Mouse (Mus musculus): ENCODE results near the gene 2300003K06Rik.
"Not testable (repeated sequence)": the region's sequence is repeated elsewhere in the genome, so short reads cannot be mapped to it uniquely, and the experiment has no call there.

2300003K06Rik gene

GRCm38 (mm10) chr11:99837966-99838365, at the start of gene 2300003K06Rik:
2300003K06Rik (minus strand) TSS chr11:99838066.
- DNase-seq (ENCODE audit: low read depth, low spot score): no peak

DNA sequence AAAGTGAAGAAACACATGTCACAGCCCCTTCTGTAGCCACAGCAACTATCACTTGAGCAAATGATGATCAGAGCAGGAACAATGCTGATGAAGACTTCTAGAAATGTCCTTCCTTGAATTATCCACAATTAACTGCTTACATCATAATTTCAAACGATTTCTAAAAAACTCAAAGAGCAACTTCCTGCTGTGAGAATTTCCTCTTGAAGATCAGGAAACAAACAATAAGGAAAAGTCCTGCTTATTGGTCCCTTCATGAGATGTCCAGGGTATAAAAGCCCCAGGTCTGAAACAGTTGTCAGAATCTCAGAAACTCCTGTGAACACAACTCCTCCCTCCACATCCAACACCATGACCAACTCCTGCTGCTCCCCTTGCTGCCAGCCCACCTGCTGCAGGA, 41.0 kb upstream of the 2300003K06Rik start, which contains the start of gene Gm11567:
Gm11567 (plus strand) TSS at position 301 of the 400 bp plus-strand sequence.
- DNase-seq (ENCODE audit: low read depth, low spot score): not testable (repeated sequence)

DNA sequence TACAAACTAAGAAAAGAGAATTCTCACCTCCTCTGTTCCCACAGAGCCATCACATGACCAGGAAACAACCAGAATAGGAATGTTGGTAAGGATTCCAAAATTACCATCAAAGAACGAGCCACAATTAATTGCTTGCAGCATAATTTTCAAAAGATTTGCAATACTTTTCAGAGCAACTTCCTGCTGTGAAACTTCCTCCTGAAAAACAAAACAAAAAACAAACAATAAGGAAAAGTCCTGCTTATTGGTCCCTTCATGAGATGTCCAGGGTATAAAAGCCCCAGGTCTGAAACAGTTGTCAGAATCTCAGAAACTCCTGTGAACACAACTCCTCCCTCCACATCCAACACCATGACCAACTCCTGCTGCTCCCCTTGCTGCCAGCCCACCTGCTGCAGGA, 35.2 kb upstream of the 2300003K06Rik start, which contains the start of gene Krtap9-1:
Krtap9-1 (plus strand) TSS at position 301 of the 400 bp plus-strand sequence.
- not testable (repeated sequence) for DNase-seq (ENCODE audit: low read depth, low spot score)

DNA sequence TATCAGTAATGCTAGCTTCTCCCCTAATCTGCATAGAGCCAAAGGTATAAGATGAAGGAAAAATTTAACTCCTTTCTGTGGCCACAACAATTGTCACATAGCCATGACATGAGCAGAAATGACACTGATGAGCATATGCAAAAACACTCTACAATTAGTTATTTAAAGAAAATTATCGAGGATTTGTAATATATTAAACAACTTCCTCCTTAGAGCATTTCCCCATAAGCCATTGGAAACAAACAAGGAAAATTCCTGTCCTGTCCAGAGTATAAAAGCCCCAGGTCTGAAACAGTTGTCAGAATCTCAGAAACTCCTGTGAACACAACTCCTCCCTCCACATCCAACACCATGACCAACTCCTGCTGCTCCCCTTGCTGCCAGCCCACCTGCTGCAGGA, 26.3 kb upstream of the 2300003K06Rik start, which contains the start of gene Gm11559:
Gm11559 (plus strand) TSS at position 301 of the 400 bp plus-strand sequence.
- not testable (repeated sequence) for DNase-seq (ENCODE audit: low read depth, low spot score)

- DNase-seq (ENCODE audit: low read depth, low spot score): no peak
These were observed 20.9 kb upstream of the 2300003K06Rik start for GRCm38 (mm10) chr11:99858761-99859160.

- DNase-seq (ENCODE audit: low read depth, low spot score): no peak
These were observed 19.8 kb upstream of the 2300003K06Rik start, which contains the start of gene Gm11568 for GRCm38 (mm10) chr11:99857617-99858016. Gm11568 (plus strand) TSS chr11:99857917.

DNA sequence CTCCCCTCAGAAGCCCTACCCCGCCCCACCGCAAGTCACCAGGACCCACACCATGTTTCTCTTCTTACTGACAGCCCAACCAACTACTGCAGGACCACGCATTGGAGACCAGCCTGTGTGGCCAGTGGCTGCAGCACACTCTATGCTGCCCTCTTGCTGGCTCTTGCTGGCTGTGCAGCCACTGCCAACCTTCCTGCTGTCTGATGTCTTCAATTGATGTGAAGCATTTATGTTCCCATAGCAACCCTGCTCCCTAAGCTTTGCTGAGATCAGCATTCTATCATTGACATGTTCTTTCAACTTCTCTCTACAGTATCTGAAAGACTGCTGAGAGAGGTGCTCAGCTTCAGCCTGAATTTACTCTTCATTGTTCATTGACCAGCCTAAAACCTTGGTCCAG, 16.3 kb upstream of the 2300003K06Rik start:
- DNase-seq (ENCODE audit: low read depth, low spot score): no peak

GRCm38 (mm10) chr11:99851508-99851907, 13.6 kb upstream of the 2300003K06Rik start, which contains the start of gene Krtap4-16:
Krtap4-16 (minus strand) TSS chr11:99851608.
- no peak for DNase-seq (ENCODE audit: low read depth, low spot score)

DNA sequence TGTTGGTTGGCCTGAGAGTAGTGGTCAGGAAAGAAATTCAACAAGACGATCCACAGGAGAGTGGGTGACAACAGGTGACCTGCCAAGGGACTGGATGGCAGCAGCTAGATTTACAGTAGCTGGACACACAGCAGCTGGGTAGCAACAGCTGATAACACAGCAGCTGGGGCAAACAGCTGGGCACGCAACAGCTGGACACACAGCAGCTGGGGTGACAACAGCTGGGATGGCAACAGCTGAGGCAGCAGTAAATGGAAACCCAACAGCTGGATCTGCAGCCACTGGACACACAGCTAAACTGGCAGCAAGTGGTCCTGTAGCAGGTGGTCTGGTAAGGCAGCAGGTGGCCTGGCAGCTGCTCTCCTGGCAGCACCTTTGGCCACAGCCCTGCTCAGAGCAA, 8.9 kb upstream of the 2300003K06Rik start:
- DNase-seq (ENCODE audit: low read depth, low spot score): no peak

DNA sequence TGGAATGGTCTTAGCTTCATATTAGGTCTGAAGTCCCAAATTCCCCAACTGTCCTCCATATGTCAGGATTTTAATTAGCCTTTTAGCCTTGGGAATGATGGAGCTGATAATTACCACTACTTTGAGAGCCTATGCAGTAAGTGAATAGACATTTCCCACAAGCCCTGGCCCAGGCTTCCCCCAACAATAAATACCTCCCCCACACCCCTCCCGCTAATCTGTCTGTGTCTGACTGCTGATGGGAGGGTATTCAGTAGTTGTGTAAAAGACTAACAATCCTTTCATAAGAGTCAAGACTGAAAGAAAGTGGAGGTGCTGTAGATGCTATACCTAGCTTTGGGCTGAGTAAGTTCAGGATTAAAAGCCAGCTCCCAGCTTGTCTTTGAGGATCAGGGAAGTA, 4.3 kb upstream of the 2300003K06Rik start:
- DNase-seq (ENCODE audit: low read depth, low spot score): no peak

- not testable (repeated sequence) for DNase-seq (ENCODE audit: low read depth, low spot score)
These were observed 22.3 kb downstream of the 2300003K06Rik start, which contains the start of gene Gm11564 for GRCm38 (mm10) chr11:99815566-99815965. Gm11564 (minus strand) TSS chr11:99815666.

DNA sequence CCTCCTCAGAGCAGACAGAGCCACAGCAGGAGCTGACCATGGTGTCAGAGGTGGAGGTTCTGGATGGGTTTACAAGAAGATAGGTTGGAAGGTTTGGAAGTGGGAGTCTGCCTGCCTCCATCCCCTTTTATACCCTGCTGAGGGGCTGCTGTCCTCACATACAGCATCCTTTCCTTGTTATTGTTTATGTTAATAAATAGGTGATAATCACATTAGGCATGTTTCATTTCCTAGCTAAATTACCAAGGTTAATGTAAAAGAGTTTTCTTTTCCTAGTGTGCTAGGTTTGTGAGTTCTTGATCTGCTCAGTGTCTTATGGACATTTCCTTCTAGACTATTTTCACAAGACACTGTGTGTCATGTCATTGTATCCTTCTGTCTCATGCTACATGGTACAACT, 28.1 kb downstream of the 2300003K06Rik start, which contains the start of gene Krtap4-13:
Krtap4-13 (minus strand) TSS at position 101 of the 400 bp plus-strand sequence.
- DNase-seq (ENCODE audit: low read depth, low spot score): not testable (repeated sequence)

DNA sequence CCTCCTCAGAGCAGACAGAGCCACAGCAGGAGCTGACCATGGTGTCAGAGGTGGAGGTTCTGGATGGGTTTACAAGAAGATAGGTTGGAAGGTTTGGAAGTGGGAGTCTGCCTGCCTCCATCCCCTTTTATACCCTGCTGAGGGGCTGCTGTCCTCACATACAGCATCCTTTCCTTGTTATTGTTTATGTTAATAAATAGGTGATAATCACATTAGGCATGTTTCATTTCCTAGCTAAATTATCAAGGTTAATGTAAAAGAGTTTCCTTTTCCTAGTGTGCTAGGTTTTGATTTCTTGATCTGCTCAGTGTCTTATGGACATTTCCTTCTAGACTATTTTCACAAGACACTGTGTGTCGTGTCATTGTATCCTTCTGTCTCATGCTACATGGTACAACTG, 33.5 kb downstream of the 2300003K06Rik start, which contains the start of gene Gm11554:
Gm11554 (minus strand) TSS at position 101 of the 400 bp plus-strand sequence.
- DNase-seq (ENCODE audit: low read depth, low spot score): not testable (repeated sequence)

DNA sequence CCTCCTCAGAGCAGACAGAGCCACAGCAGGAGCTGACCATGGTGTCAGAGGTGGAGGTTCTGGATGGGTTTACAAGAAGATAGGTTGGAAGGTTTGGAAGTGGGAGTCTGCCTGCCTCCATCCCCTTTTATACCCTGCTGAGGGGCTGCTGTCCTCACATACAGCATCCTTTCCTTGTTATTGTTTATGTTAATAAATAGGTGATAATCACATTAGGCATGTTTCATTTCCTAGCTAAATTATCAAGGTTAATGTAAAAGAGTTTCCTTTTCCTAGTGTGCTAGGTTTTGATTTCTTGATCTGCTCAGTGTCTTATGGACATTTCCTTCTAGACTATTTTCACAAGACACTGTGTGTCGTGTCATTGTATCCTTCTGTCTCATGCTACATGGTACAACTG, 39.0 kb downstream of the 2300003K06Rik start, which contains the start of gene Gm11569:
Gm11569 (minus strand) TSS at position 101 of the 400 bp plus-strand sequence.
- DNase-seq (ENCODE audit: low read depth, low spot score): not testable (repeated sequence)

DNA sequence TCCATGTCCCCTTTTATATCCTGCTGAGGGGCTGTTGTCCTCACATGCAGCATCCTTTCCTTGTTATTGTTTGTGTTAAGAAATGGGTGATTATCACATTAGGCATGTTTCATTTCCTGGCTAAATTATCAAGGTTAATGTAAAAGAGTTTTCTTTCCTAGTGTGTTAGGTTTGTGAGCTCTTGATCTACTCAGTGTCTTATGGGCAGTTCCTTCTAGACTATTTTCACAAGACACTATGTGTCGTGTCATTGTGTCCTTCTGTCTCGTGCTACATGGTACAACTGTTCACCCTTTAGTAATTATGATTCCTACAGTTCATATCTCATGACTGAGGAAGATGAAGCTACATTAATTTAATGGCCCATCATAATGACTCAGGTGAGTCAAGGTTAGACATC, 44.5 kb downstream of the 2300003K06Rik start, which contains the start of gene Gm11596:
Gm11596 (minus strand) TSS at position 101 of the 400 bp plus-strand sequence.
- DNase-seq (ENCODE audit: low read depth, low spot score): no peak

Measured in skeletal muscle tissue, adult 2 months (tissue).